Mouse (Mus musculus) neutrophil, adult 59 days (primary cell): ENCODE measurements around the gene Dgcr2. TPM values are rescaled to one million over a fixed set of nuclear protein-coding genes. Genes with fewer than 3 reads are reported as not detected.

Experiments used
- total RNA-seq, 2 experiments: library from RNA; stranded (reverse); gene quantifications; 1 replicate in 1 of 2; 2 replicates in 1 of 2; pipeline ENCODE4 v1.2.4; 2023

The Dgcr2 gene
- total RNA-seq: 10 to 100 TPM; 37.2 to 42.9 TPM

DNA sequence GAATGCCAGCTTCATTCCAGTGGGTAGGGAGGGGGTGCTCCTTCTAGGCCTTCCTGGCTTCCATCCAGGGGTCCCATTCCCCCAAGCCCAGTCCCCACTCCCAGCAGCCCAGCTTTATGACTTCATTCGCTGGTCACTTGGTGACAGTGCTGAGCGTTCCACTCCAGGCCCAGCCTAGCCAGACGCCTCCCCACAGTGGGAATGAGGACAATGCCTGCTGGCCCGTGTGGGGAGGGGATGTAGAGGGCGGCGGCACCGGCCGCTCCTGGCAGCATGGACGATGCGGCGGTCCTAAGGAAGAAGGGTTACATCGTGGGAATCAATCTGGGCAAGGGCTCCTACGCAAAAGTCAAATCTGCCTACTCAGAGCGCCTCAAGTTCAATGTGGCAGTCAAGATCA lies at the start of gene Dgcr2, which contains the start of gene Tssk2:
Gene Dgcr2, minus strand, starts transcription at position 101 of the 400 bp plus-strand sequence.
Gene Tssk2, plus strand, starts transcription at position 176 of the 400 bp plus-strand sequence.

DNA sequence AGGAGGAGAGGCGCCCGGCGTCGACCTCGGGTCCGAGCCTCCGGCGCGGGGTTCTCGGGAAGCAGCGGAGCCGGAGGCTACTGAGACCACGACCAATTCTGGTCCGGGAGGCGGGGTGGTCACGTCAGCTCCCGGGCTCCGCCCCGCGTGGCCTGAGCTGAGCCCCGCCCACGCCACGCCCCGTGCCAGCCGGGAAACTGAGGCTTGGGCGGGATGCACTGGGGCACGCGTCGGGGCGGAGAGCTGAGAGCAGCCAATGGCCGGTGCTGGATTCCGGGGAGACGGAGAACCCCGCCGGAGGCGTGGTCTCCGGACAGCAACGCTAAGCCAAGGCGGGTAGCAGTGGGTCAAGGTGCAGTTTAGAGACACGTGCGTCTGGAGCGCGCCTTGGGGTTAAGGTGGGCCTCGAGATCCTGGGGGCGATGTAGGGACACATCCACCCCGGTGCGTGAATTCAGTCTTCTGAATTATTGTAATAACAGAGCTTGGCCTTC lies 29.8 kb upstream of the Dgcr2 start, which contains the start of gene Slc25a1:
Gene Slc25a1, minus strand, starts transcription at position 133 of the 494 bp plus-strand sequence.

DNA sequence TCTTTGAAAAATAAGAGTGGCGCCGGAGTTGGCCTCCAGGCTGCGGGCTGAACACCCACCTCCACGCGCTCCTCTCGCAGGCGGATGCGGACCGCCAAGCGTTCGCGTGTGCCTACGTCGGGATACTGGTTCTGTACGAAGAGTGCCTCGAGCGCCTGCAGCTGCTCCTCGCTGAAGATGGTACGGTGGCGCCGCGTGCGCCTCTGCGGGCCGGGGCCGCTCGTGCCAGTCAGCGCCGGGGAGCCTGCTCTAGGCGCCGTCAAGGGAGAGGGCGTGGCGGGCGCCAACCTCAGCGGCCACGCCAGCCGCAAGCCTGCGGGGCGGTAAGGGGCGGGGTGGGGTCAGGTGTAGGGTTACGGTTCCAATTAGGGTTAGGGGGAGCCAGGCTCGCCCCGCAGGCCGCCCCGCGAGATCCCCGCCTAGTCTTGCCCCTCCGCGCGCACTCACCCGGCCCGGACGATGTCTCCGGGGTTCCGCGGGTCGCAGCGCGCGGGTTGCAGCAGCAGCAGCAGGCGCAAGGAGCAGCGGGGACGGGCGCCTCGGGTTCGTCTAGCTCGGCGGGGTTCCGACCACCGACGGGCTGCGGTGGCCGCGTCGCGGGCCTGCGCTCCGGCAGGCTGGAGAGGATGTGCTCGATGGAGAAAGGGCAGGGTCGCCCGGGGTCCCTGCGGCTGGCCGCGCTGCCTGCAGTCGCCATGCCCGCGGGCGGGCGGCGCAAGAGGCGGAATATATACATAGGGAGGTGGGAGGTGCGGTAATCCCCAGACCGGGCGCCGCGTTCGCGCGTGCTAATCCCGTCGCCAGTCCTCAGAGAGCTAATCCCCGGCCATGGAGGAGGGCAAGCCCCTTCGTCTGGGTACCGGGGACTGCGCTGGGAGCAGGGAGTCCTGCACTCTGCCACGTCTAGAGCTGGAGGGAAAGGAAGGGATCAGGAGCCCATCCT lies 16.2 kb upstream of the Dgcr2 start, which contains the start of gene Gsc2:
Gene Gsc2, minus strand, starts transcription at position 753 of the 943 bp plus-strand sequence.

DNA sequence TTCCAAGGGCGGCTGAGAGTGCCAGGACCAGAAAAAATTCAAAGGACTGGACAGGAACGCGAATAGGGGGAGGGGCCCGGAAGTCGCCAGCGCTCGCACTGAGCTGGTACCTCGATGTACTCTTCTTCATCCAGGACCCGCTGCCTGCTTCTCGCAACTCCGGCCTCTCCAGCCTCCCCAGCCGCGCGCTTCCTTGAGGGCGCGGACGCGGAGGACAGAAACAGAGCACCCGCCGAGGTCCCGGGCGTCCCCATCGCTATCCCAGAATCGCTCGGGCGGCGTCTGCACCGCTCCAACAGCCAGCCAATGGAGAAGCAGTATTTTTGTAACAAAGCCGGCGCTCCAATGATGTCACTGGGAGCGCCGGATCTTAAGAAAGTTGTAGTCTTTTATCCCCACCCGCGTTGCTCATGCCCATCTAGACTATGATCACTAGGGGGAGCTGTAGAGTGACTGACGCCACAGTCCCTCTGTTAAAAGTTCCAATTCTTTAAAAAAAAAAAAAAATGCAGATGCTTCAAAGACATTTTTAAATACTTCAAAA lies 12.8 kb upstream of the Dgcr2 start, which contains the start of gene Ess2:
Gene Ess2, minus strand, starts transcription at position 297 of the 544 bp plus-strand sequence.

DNA sequence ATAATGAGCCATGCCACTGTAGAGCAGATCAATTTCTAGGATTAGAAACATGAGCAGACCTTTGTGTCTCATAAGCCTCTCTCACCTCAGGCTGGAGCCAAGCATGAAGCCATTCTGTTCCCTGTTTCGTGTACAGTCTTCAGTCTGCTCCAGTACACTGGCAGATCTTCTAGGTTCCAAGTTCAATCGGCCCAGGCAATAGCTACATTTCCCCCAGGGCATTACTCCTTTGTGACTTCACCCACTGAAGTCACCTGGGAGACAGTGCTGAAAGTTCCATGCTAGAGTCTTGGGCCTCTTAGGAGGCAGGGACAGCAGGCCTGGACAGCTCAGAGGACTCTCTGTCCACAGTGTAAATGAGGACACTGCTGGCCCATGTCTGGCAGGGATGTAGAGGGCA lies 4.4 kb downstream of the Dgcr2 start, which contains the start of gene Tssk1:
Gene Tssk1, plus strand, starts transcription at position 301 of the 400 bp plus-strand sequence.

DNA sequence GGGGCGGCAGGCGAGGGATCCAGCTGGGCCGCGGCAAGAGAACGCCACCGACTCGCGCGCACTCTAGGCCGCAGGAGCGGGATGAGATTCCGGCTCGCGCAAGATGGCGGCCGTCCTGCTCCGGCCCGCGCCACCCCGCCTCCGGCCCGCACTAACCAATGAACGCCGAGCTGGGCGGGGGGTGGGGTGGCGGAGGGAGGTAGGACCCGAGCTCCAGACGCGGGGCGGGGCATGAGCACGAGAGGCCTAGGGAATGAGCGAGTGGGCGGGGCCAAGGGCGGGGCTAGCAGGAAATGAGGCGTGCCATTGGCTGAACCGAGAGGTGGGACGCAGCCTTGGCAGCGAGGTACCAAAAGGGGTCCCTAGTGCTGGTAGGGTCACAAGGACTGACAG lies 6.8 kb downstream of the Dgcr2 start, which contains the start of gene Gm20518:
Gene Gm20518, minus strand, starts transcription at position 105 of the 393 bp plus-strand sequence.

DNA sequence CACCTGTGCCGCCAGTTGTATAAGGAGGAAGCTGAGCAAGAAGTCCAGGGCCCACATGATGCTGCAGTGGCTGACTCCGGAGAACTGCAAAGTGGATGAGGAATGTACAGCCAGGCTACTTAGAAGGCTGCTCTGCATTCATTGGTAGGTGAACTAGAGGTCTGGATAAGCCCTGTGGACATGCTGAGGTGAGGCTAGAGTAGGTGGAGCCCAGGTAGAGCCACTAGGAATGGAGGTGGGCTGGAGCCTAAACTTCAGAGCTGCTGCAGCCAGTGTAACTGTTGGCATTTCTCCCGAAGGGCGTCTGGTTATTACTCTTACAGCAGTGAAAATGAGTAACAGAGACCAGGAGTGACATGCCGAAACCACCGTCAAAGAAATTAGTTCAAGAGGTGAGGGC lies 60.3 kb downstream of the Dgcr2 start, which contains the start of gene Car15:
Gene Car15, minus strand, starts transcription at position 314 of the 400 bp plus-strand sequence.

DNA sequence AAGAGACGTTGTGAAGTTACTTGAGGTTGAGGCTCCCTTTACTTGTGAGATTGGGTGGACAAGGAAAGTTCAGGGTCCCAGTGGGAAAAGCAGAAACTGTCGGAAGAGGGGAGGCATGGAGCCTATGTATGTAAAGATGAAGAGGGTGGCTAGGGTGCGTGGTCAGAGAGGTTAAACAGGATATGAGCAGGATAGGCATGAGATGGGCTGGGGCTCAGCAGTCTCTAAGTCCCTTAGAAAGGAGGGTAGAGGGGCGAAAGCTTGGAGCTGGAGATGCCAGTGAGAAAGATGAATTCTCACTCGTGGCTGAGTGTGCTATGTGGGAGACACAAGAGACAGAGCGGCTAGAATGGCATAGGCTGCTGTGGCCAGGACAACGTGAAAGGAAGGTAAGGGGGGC lies 65.5 kb downstream of the Dgcr2 start, which contains the start of gene B830017H08Rik:
Gene B830017H08Rik, plus strand, starts transcription at position 301 of the 400 bp plus-strand sequence.

DNA sequence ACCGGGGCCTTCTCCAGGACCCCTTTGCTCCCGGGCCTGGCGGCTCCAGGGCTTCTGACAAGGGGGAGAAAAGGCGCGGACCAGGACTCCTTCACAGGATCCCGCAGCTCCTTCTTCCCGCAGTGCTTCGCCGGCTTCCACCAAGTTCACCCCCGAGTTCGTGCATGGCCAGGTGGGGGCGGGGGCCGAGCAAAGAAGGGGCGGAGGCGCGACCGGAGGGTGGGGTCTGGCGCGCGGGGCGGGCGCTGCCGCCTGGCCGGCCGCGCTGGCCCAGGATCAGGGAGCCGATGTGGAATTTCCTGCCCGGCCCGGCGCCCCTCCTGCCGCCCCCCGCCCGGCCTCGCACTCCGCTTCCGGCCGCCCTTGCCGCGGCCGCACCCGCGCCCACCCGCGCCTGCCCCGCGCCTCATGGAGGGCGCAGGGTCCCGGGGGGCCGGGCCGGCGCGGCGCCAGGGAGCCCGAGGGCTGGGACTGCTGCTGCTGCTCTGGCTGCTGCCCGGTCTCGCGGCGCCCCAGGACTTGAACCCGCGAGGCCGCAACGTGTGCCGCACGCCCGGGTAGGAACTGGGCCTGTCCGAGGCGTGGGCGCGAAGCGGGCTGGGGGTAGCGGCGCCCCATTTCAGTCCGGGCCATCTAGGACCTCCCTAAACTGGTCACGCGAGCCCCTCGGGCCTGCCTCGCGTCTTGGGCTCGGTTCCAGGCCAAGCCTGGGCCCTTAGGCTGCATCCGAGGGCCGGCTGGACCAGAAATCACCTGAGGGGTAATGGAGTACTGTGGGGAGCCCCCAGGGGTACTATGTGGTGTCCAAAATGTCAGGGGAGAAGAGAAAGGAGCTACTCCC lies 101.2 kb downstream of the Dgcr2 start, which contains the start of gene Scarf2:
Gene Scarf2, plus strand, starts transcription at position 312 of the 841 bp plus-strand sequence.

Other genes starting within 250 kb of the Dgcr2 start
- 10 to 100 TPM; 84.2 TPM for gene Med15, start 165.7 kb downstream of the Dgcr2 start, total RNA-seq
- gene Klhl22, start 138.9 kb downstream of the Dgcr2 start, total RNA-seq: 10 to 100 TPM in 1 of 2 experiments, 1 to 10 TPM in 1; 9.5 to 13.6 TPM
- not detected for gene Scarf2, start 101.3 kb downstream of the Dgcr2 start, total RNA-seq
- gene B830017H08Rik, start 65.4 kb downstream of the Dgcr2 start, total RNA-seq: not detected
- 1 to 10 TPM; 3.5 to 3.9 TPM for gene Car15, start 60.2 kb downstream of the Dgcr2 start, total RNA-seq
- under 1 TPM; 0.35 to 0.76 TPM for gene Gm20518, start 6.9 kb downstream of the Dgcr2 start, total RNA-seq
- not detected for gene Tssk1, start 4.3 kb downstream of the Dgcr2 start, total RNA-seq
- gene Tssk2, start 75 bp upstream of the Dgcr2 start, total RNA-seq: not detected
- gene Ess2, start 12.8 kb upstream of the Dgcr2 start, total RNA-seq: 10 to 100 TPM; 27.8 to 32.6 TPM
- not detected for gene Gsc2, start 16.5 kb upstream of the Dgcr2 start, total RNA-seq
- gene Slc25a1, start 29.7 kb upstream of the Dgcr2 start, total RNA-seq: 10 to 100 TPM; 16.3 to 17.2 TPM
- 1 to 10 TPM in 1 of 2 experiments, under 1 TPM in 1; 0.56 to 2.1 TPM for gene Vpreb2, start 81.9 kb upstream of the Dgcr2 start, total RNA-seq
- 1 to 10 TPM; 6.8 to 7.7 TPM for gene Dgcr6, start 154.3 kb upstream of the Dgcr2 start, total RNA-seq
- 1 to 10 TPM; 8.5 to 9.8 TPM for gene Prodh, start 191.6 kb upstream of the Dgcr2 start, total RNA-seq
- gene Rtn4r, start 229.1 kb upstream of the Dgcr2 start, total RNA-seq: under 1 TPM; 0.20 to 0.42 TPM